Mouse (Mus musculus): ENCODE results near the gene Pcp4l1.

DNA sequence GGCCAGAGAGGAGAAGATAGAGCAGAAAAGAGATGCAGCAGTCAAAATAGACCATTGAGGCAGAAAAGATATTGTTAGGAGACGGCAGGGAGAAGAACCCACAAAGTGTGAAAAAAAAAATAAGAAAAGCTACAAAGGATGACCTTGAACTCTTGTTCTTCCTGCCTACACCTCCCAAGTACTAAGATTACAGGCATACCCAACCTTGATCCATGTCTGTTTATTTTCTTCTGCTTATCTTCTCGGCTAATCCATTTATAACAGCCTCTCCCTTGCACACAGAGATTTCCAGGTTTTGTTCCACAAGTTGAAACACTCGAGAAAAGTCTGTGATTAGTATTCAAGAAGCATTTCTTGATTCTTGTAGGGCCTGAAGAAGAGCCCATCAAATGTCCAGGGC is 26.2 kb downstream of the Pcp4l1 start:
- no peak for TF ChIP-seq CTCF (IDR thresholded peaks at IDR 0.05; ENCODE audit: low read depth)
- no peak for TF ChIP-seq EP300 (IDR thresholded peaks at IDR 0.05; ENCODE audit: low read depth)

Measured in heart, postnatal 0 days (tissue).